Mouse (Mus musculus): ENCODE data around the gene Adra2a.

- TF ChIP-seq CTCF (IDR thresholded peaks at IDR 0.05) (no peak), EP300 (IDR thresholded peaks at IDR 0.05) (no peak)
Measured at GRCm38 (mm10) chr19:54055845-54056244, 11.9 kb downstream of the Adra2a start.
